Mouse (Mus musculus) ES-Bruce4 (cell line): ENCODE measurements around the gene Ppm1h. TPM values are rescaled to one million over a fixed set of nuclear protein-coding genes. Genes with fewer than 3 reads are reported as not detected.

Experiments used
- H3K27ac ChIP-seq: 2 replicates; pipeline ENCODE4 v1.5.1; 2012; ENCODE audit warnings: low read length, inconsistent platforms; ENCODE audit not compliant: insufficient read depth
- H3K27me3 ChIP-seq: 2 replicates; pipeline ENCODE4 v1.6.1; 2012; ENCODE audit warnings: mild to moderate bottlenecking, low read length, inconsistent platforms; ENCODE audit not compliant: control insufficient read depth, poor library complexity, insufficient read depth, severe bottlenecking
- H3K36me3 ChIP-seq: 2 replicates; pipeline ENCODE4 v1.6.1; 2012; ENCODE audit warnings: inconsistent platforms, mild to moderate bottlenecking, low read length, moderate library complexity; ENCODE audit not compliant: control insufficient read depth, poor library complexity, insufficient read depth, severe bottlenecking
- H3K4me1 ChIP-seq: one replicate; pipeline ENCODE4 v1.8.1; 2011; ENCODE audit warnings: low read length; ENCODE audit not compliant: control insufficient read depth, insufficient read depth
- H3K4me3 ChIP-seq: 2 replicates; pipeline ENCODE4 v1.5.1; 2011; ENCODE audit warnings: low read depth, mild to moderate bottlenecking, low read length
- H3K9ac ChIP-seq: 2 replicates; pipeline ENCODE4 v1.6.1; 2012; ENCODE audit warnings: low read depth, mild to moderate bottlenecking, inconsistent platforms; ENCODE audit not compliant: poor library complexity, severe bottlenecking
- H3K9me3 ChIP-seq: replicated peaks from 2 replicates; pipeline ENCODE4 v1.6.1; 2012; ENCODE audit warnings: mild to moderate bottlenecking, low read length, inconsistent platforms; ENCODE audit not compliant: control insufficient read depth, poor library complexity, insufficient read depth, severe bottlenecking
- CTCF ChIP-seq: IDR thresholded peaks from one replicate; pipeline ENCODE4 v1.8.1; 2011; ENCODE audit warnings: low read depth, low read length
- EP300 ChIP-seq: IDR thresholded peaks from 2 replicates; pipeline ENCODE4 v1.6.1; 2011; ENCODE audit warnings: low read depth, low read length; ENCODE audit not compliant: insufficient read depth
- POLR2A ChIP-seq: IDR thresholded peaks from one replicate; pipeline ENCODE4 v1.8.1; 2011; ENCODE audit warnings: low read length; ENCODE audit not compliant: insufficient read depth
- polyA plus RNA-seq: library from polyadenylated mRNA; stranded (reverse); fragments of >200 nt; gene quantifications from 2 replicates; pipeline ENCODE4 v1.2.4, GENCODE M21; 2011; ENCODE audit warnings: low read depth; ENCODE audit not compliant: missing spikeins, insufficient read depth, insufficient read length

Gene Ppm1h
- polyA plus RNA-seq, 1 experiment, result 8.7 TPM

DNA sequence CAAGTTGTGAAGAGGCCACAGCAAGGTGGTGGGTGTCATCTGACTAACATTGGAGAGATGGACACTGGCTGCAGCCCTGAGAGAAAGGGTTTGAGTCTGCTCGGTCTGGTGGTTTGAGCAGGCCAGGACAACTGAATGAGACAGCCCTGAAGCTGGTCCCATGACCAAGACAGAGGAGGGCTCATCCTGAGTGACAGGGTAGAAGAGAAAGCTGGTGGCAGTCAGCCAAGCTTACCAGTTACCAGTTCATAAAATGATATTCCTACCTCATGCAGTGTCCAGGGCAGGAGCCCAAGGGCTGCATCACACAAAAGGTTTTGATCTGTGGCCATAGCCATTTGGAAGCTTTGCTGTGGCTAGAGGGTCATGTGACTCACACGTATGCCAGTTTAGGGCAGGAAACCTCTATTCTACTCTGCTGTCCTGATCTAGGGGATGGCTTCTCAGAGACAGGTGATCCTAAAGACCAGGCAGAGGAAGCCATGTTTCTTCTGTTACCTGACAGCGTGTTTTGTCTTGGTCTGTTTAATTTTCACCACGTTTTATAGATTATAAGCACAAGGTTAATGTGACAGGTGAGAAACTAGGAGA, 69.9 kb downstream of the Ppm1h start:
- Histone ChIP-seq H3K27me3 (no peaks in the 10 kb centered on the region), H3K27ac (no peak overlapping the region), H3K9ac (no peak overlapping the region), H3K4me3 (no peak overlapping the region), H3K9me3 (no peaks in the 10 kb centered on the region), H3K36me3 (no peaks in the 10 kb centered on the region), H3K4me1 (no peaks in the 10 kb centered on the region)
- TF ChIP-seq EP300, result no peak
- TF ChIP-seq CTCF, result no peak
- no peak for TF ChIP-seq POLR2A

DNA sequence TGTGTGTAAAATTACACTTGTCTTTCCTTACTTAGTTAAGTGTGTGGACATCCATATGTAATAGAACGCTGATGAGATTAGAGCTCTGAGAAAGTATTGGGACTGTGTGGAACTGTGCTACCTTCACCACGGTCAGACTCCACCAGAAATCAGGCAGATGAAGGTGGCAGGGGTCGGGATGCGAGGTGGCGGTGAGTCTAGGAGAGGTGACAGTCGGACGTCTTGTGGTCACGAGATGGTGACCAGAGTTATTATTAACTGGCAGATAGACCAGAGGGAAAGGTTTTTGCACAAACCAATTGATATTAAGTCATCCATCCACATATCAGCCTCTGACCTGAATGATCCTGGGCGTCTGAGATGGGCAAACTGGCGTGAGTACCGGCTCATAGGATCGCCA, 70.5 kb downstream of the Ppm1h start:
- Histone ChIP-seq H3K4me1 (no peaks in the 10 kb centered on the region), H3K27me3 (no peaks in the 10 kb centered on the region), H3K9ac (no peak overlapping the region), H3K4me3 (no peak overlapping the region), H3K9me3 (no peaks in the 10 kb centered on the region), H3K36me3 (no peaks in the 10 kb centered on the region), H3K27ac (no peak overlapping the region)
- no peak for TF ChIP-seq POLR2A
- no peak for TF ChIP-seq CTCF
- TF ChIP-seq EP300, result no peak

DNA sequence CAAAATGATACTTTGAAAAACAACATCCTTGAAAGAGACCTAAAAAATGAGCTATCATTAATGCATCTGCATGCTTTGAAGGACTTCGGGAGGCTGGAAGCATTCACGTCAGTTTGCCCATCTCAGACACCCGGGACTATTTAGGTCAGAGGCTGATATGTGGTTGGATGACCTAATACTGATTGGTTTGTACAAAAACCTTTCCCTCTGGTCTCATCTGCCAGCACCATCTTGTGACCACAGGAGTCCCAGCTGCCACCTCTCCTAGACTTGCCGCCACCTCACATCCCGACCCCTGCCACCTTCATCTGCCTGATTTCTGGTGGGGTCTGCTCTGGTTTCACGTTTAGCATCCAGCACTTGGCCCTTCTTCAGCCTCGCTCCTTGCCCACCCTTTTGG, 71.3 kb downstream of the Ppm1h start:
- Histone ChIP-seq H3K4me1 (no peaks in the 10 kb centered on the region), H3K4me3 (no peak overlapping the region), H3K36me3 (no peaks in the 10 kb centered on the region), H3K9me3 (no peaks in the 10 kb centered on the region), H3K9ac (no peak overlapping the region), H3K27me3 (no peaks in the 10 kb centered on the region), H3K27ac (no peak overlapping the region)
- TF ChIP-seq POLR2A (no peak), CTCF (no peak)

DNA sequence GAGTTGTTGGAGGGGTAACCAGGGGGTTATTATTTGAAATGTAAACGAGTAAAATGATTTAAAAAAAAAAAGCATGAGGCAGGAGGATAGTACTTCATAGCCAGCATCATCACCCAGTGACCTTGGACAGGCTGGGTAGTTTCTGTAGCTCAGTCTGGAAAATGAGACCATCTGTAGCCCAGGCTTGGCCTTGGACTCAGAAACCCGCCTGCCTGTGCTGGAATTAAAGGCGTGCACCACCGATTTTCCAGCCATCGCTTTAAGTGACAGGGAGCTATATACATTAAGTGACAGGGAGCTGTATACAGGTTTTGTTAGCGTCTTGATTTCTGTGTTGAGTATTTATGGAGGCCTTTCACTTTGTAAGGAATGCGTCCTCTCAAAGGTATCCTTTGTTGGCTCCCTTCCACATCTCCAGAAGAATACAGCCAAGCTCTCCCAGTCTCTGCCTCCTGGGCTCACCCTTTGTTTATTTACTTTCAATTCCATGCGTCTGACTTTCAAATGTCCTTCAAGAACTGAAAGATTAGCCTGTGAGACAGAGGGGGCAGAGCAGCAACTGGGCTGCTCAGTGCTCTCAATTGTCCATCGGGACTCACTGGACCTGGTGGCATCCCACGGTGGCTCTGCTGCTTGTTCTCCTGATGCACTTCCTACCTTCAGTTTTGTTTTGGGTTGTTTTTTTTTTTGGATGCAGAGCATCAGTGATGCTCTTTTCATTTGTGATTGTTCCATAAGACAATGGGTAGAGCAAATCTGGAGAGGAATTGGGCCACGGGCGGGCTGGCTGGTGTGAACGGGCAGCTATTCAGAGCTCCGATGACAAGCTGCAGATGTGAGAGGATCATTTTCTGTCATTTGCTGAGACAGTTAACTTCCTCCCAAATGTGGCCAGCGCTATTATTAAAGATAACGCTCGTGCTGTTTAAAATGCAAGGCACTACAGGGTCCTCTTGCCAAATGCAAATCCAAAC, 74.7 kb downstream of the Ppm1h start:
- no peaks in the 10 kb centered on the region for H3K27me3 ChIP-seq
- no peaks in the 10 kb centered on the region for H3K9me3 ChIP-seq
- TF ChIP-seq POLR2A (no peak), CTCF (no peak), EP300 (no peak)
- H3K4me3 ChIP-seq, result no peak overlapping the region
- no peaks in the 10 kb centered on the region for H3K4me1 ChIP-seq
- no peak overlapping the region for H3K9ac ChIP-seq
- no peak overlapping the region for H3K27ac ChIP-seq
- no peaks in the 10 kb centered on the region for H3K36me3 ChIP-seq

DNA sequence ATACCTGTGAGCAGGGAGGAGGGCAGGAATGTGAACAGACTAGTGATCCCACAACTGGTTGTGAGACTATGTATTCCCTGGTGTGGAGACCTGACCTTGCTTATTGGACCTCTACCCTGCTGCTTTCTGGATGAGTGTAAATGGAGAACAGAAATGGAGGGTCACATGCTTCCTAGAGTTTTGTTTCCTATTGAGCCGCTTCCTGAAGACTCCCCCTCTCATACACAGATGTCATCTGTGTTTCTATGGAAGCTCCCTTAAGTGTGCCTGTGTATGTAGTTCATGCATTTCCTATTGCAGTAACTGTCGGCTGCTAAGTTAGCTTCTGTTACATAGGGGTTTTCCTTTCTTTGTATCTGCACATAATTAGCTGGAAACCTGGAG, 75.4 kb downstream of the Ppm1h start:
- no peaks in the 10 kb centered on the region for H3K4me1 ChIP-seq
- no peaks in the 10 kb centered on the region for H3K27me3 ChIP-seq
- H3K36me3 ChIP-seq, result no peaks in the 10 kb centered on the region
- no peak overlapping the region for H3K27ac ChIP-seq
- TF ChIP-seq POLR2A (no peak), EP300 (no peak), CTCF (no peak)
- H3K4me3 ChIP-seq, result no peak overlapping the region
- H3K9me3 ChIP-seq, result no peaks in the 10 kb centered on the region
- H3K9ac ChIP-seq, result no peak overlapping the region

DNA sequence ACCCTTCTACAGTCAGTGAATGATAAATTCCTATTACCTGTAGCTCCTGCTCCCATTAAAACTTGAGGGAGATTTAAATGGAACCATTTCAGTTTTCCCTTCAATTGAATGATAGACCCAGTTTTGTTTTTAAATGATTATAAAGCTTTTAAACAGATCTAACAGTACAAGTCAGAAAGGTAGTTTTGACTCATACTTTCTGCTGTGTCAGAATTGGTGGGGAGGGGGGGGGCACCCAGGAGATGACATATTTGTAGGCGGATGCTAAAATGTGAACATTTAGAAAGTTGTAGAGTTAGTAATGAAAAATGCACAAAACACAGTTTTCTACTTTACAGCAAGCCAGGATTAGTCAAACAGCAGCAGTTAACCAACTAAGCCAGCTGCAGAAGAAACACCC, 76.4 kb downstream of the Ppm1h start:
- Histone ChIP-seq H3K4me3 (no peak overlapping the region), H3K4me1 (no peaks in the 10 kb centered on the region), H3K9ac (no peak overlapping the region), H3K27ac (no peak overlapping the region), H3K27me3 (no peaks in the 10 kb centered on the region), H3K36me3 (no peaks in the 10 kb centered on the region), H3K9me3 (no peaks in the 10 kb centered on the region)
- TF ChIP-seq CTCF (no peak), POLR2A (no peak), EP300 (no peak)
